Mouse (Mus musculus) small intestine, adult 2 months (tissue): ENCODE data around the gene Taf1c. TPM values are rescaled to one million over a fixed set of nuclear protein-coding genes. Genes with fewer than 3 reads are reported as not detected.

Source experiments
- H3K27ac ChIP-seq: fragments of 200-500 bp; 2 replicates; pipeline ENCODE4 v1.5.1; 2012; ENCODE audit warnings: low read depth, low read length, control low read depth, inconsistent platforms; ENCODE audit not compliant: insufficient read depth
- H3K27me3 ChIP-seq: fragments of 200-500 bp; 2 replicates; pipeline ENCODE4 v1.6.1; 2012; ENCODE audit warnings: mild to moderate bottlenecking, moderate library complexity, low read length, inconsistent platforms; ENCODE audit not compliant: control insufficient read depth, insufficient read depth
- H3K36me3 ChIP-seq: fragments of 200-500 bp; 2 replicates; pipeline ENCODE4 v1.6.1; 2012; ENCODE audit warnings: mild to moderate bottlenecking, low read length, control low read depth, inconsistent platforms; ENCODE audit not compliant: control insufficient read depth, insufficient read depth
- H3K4me1 ChIP-seq: fragments of 200-500 bp; 2 replicates; pipeline ENCODE4 v1.6.1; 2012; ENCODE audit warnings: low read length, inconsistent platforms, mixed read lengths; ENCODE audit not compliant: control insufficient read depth, insufficient read depth, insufficient read length
- H3K4me3 ChIP-seq: fragments of 200-500 bp; 2 replicates; pipeline ENCODE4 v1.5.1; 2012; ENCODE audit warnings: low read depth, mild to moderate bottlenecking, control low read depth, inconsistent platforms, low read length, moderate library complexity
- CTCF ChIP-seq: fragments of 200-500 bp; IDR thresholded peaks from 2 replicates; pipeline ENCODE4 v1.5.1; 2012; ENCODE audit warnings: low read depth, mild to moderate bottlenecking, control low read depth, inconsistent platforms, low read length, moderate library complexity, mixed read lengths; ENCODE audit not compliant: insufficient replicate concordance, insufficient read length; ENCODE audit errors: extremely low read depth
- POLR2A ChIP-seq: fragments of 200-500 bp; IDR thresholded peaks from 2 replicates; pipeline ENCODE4 v1.6.1; 2012; ENCODE audit warnings: low read depth, mild to moderate bottlenecking, control low read depth, inconsistent platforms, low read length, moderate library complexity
- WGBS: fragments of 180-500 bp; shearing (Covaris S2); methylation state at CpG from one replicate; pipeline ENCODE4 v1.1.7; 2018; 5-methylcytosine and 5-hydroxymethylcytosine counted together
- polyA plus RNA-seq: library from polyadenylated mRNA; depleted of rRNA; stranded (reverse); fragments of >200 nt; gene quantifications from 2 replicates; pipeline ENCODE4 v1.2.3, GENCODE M21; 2012; rRNA removed

Gene Taf1c
- polyA plus RNA-seq, 1 experiment = 23.6 TPM

- WGBS = 23% methylated on average over 6 of the region's 6 CpGs
- Histone ChIP-seq H3K4me3 (no peak overlapping the region), H3K27ac (no peak overlapping the region), H3K4me1 (peaks cover 44% of the 10 kb centered on the region), H3K36me3 (0 out of 2 replicates have a peak, but pooled peaks cover 2% of the 10 kb centered on the region), H3K27me3 (no peaks in the 10 kb centered on the region)
- no peak for TF ChIP-seq POLR2A
- TF ChIP-seq CTCF = no peak
Measured at GRCm38 (mm10) chr8:119555861-119556260, 49.2 kb downstream of the Taf1c start.

GRCm38 (mm10) chr8:119552967-119553366 is 52.1 kb downstream of the Taf1c start:
- TF ChIP-seq CTCF (no peak), POLR2A (no peak)
- H3K27me3 ChIP-seq = no peaks in the 10 kb centered on the region
- H3K27ac ChIP-seq = no peak overlapping the region
- WGBS = 48% methylated on average over 2 of the region's 2 CpGs
- H3K36me3 ChIP-seq = peaks cover 1% of the 10 kb centered on the region; the same call in 1 of the 2 replicates
- H3K4me1 ChIP-seq = peaks cover 43% of the 10 kb centered on the region
- no peak overlapping the region for H3K4me3 ChIP-seq

GRCm38 (mm10) chr8:119548560-119549113 is 56.4 kb downstream of the Taf1c start:
- Histone ChIP-seq H3K27ac (no peak overlapping the region), H3K4me3 (no peak overlapping the region), H3K36me3 (peaks cover 35% of the 10 kb centered on the region), H3K4me1 (peaks cover 29% of the 10 kb centered on the region), H3K27me3 (no peaks in the 10 kb centered on the region)
- 60% methylated on average over 7 of the region's 7 CpGs for WGBS
- no peak for TF ChIP-seq POLR2A
- no peak for TF ChIP-seq CTCF

Other genes with a start within 250 kb of the Taf1c start
- gene Mlycd, start 210.3 kb downstream of the Taf1c start, polyA plus RNA-seq = 29.0 and 49.6 TPM in 2 replicates
- gene Osgin1, start 171.1 kb downstream of the Taf1c start, polyA plus RNA-seq = 78.7 and 306 TPM in 2 replicates
- 0.44 and 0.72 TPM in 2 replicates for gene Necab2, start 158.5 kb downstream of the Taf1c start, polyA plus RNA-seq
- gene Slc38a8, start 103.5 kb downstream of the Taf1c start, polyA plus RNA-seq = 0.36 and 0.68 TPM in 2 replicates
- 24.4 and 43.1 TPM in 2 replicates for gene Mbtps1, start 46.5 kb downstream of the Taf1c start, polyA plus RNA-seq
- gene Hsdl1, start 30.0 kb downstream of the Taf1c start, polyA plus RNA-seq = 13.4 and 20.9 TPM in 2 replicates
- gene Dnaaf1, start 30.0 kb downstream of the Taf1c start, polyA plus RNA-seq = 3.7 and 9.4 TPM in 2 replicates
- 0.27 and 0.96 TPM in 2 replicates for gene Adad2, start 7.5 kb upstream of the Taf1c start, polyA plus RNA-seq
- gene Kcng4, start 30.5 kb upstream of the Taf1c start, polyA plus RNA-seq = 0.38 and 0.82 TPM in 2 replicates
- gene Wfdc1, start 61.1 kb upstream of the Taf1c start, polyA plus RNA-seq = 33.8 and 34.5 TPM in 2 replicates
- gene Atp2c2, start 94.8 kb upstream of the Taf1c start, polyA plus RNA-seq = 3.0 and 4.8 TPM in 2 replicates
- 4.6 and 7.4 TPM in 2 replicates for gene Tldc1, start 173.2 kb upstream of the Taf1c start, polyA plus RNA-seq
- 206 and 264 TPM in 2 replicates for gene Cotl1, start 235.3 kb upstream of the Taf1c start, polyA plus RNA-seq